Mouse (Mus musculus) forebrain, embryonic 13.5 days (tissue): ENCODE measurements around the gene Synpr. TPM values are rescaled to one million over a fixed set of nuclear protein-coding genes. Genes with fewer than 3 reads are reported as not detected.
A peak's percentile ranks its signal among the peaks of the same experiment; 100 is the strongest.
"Not testable (repeated sequence)": the region's sequence is repeated elsewhere in the genome, so short reads cannot be mapped to it uniquely, and the experiment has no call there.

Source experiments
- ATAC-seq: fragments of 200-750 bp; cut with Nextera tagmentation; 2 replicates; pipeline ENCODE4 v1.8.0; 2017
- H3K27ac ChIP-seq: fragments of 300-500 bp; sonication (generic); 2 replicates; pipeline ENCODE4 v1.5.1; 2015; ENCODE audit warnings: inconsistent platforms, mild to moderate bottlenecking, moderate library complexity
- H3K27me3 ChIP-seq: fragments of 300-500 bp; sonication (generic); 2 replicates; pipeline ENCODE4 v1.6.1; 2015; ENCODE audit warnings: mild to moderate bottlenecking, inconsistent platforms
- H3K36me3 ChIP-seq: fragments of 300-500 bp; sonication (generic); 2 replicates; pipeline ENCODE4 v1.6.1; 2015; ENCODE audit warnings: mild to moderate bottlenecking, inconsistent platforms; ENCODE audit not compliant: poor library complexity, severe bottlenecking
- H3K4me1 ChIP-seq: fragments of 300-500 bp; sonication (generic); 2 replicates; pipeline ENCODE4 v1.6.1; 2015; ENCODE audit warnings: inconsistent platforms
- H3K4me2 ChIP-seq: fragments of 300-500 bp; sonication (generic); 2 replicates; pipeline ENCODE4 v1.6.1; 2015; ENCODE audit warnings: inconsistent platforms, mild to moderate bottlenecking, moderate library complexity
- H3K4me3 ChIP-seq: fragments of 300-500 bp; sonication (generic); 2 replicates; pipeline ENCODE4 v1.5.1; 2015; ENCODE audit warnings: mild to moderate bottlenecking, inconsistent platforms
- H3K9ac ChIP-seq: fragments of 300-500 bp; sonication (generic); 2 replicates; pipeline ENCODE4 v1.6.1; 2015; ENCODE audit warnings: mild to moderate bottlenecking, inconsistent platforms
- H3K9me3 ChIP-seq: fragments of 300-500 bp; sonication (generic); replicated peaks from 2 replicates; pipeline ENCODE4 v1.6.1; 2016; ENCODE audit warnings: inconsistent platforms
- WGBS: fragments of 180-500 bp; shearing (Covaris S2); methylation state at CpG from one replicate; pipeline ENCODE4 v1.1.7; 2015; 5-methylcytosine and 5-hydroxymethylcytosine counted together
- polyA plus RNA-seq: library from polyadenylated mRNA; unstranded; fragments of >200 nt; fragmentation: Nextera tagmentation; extraction: Ambion mirVana; gene quantifications from 2 replicates; pipeline ENCODE4 v1.2.1, GENCODE M21; 2015

The Synpr gene
- 12.6 and 17.7 TPM in 2 replicates for polyA plus RNA-seq

DNA sequence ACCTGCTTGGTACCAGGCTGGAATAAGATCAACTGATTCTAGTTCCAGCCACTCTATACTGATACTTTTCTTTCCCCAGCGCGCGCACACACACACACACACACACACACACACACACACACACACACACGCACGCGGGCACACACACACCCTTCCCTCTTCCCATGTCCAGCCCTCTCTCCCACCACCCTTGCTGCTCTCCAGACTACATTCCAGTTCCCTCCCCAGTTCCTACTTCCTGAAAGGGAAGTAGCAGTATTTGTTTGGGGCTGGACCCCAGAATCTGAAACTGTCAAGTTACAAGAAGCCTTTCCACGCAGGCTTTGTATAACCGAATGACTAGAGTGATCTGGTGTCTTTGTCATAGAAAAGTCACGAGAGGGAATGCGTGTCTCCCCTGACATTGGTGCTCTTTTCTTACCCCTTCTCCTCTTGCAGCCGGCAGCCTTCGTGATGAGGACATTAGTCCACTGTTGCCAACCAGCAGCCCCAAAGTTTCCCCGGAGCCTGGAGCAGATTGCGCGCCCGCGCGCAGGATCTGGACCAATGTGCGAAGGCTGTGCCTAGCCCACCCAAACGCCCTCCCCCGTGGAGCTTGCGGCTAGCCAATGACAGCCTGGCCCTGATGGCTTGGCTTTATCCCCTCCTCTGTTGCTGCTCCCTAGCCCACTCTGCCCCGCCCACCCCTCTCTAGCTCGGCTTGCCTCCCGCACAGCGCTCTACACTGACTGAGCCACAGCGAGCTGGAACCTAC lies at the start of gene Synpr:
Gene Synpr (plus strand): TSS at position 690 of the 754 bp plus-strand sequence.
- no peaks in the 10 kb centered on the region for H3K9me3 ChIP-seq
- no peaks in the 10 kb centered on the region for H3K36me3 ChIP-seq
- H3K9ac ChIP-seq, result peak within 1 kb of the TSS; percentile 55
- H3K27me3 ChIP-seq, result 0 out of 2 replicates have a peak, but pooled peaks cover 6% of the 10 kb centered on the region
- H3K4me2 ChIP-seq, result peak within 1 kb of the TSS; percentile 82
- H3K4me1 ChIP-seq, result peaks cover 11% of the 10 kb centered on the region; the same call in 1 of the 2 replicates
- no peak within 1 kb of the TSS for H3K27ac ChIP-seq
- ATAC-seq, result peak; percentile 100
- 7% methylated on average over 27 of the region's 27 CpGs for WGBS
- H3K4me3 ChIP-seq, result peak within 1 kb of the TSS; percentile 42

- Histone ChIP-seq H3K9ac (no peak overlapping the region), H3K9me3 (no peaks in the 10 kb centered on the region), H3K36me3 (no peaks in the 10 kb centered on the region), H3K27ac (no peak overlapping the region), H3K4me3 (no peak overlapping the region), H3K4me1 (no peaks in the 10 kb centered on the region), H3K27me3 (no peaks in the 10 kb centered on the region), H3K4me2 (no peak overlapping the region)
- ATAC-seq, result peak; percentile 41
- WGBS, result 9% methylated on average over 1 of the region's 1 CpGs
Measured at GRCm38 (mm10) chr14:13236929-13237328, 47.7 kb upstream of the Synpr start.

GRCm38 (mm10) chr14:13247431-13247830 lies 37.1 kb upstream of the Synpr start:
- no peak for ATAC-seq
- WGBS, result 20% methylated on average over 4 of the region's 4 CpGs
- no peaks in the 10 kb centered on the region for H3K36me3 ChIP-seq

GRCm38 (mm10) chr14:13249361-13249760 lies 35.2 kb upstream of the Synpr start:
- no peak overlapping the region for H3K27ac ChIP-seq
- H3K27me3 ChIP-seq, result no peaks in the 10 kb centered on the region
- H3K9ac ChIP-seq, result no peak overlapping the region
- H3K4me2 ChIP-seq, result no peak overlapping the region
- H3K9me3 ChIP-seq, result no peaks in the 10 kb centered on the region
- no peaks in the 10 kb centered on the region for H3K36me3 ChIP-seq
- no peaks in the 10 kb centered on the region for H3K4me1 ChIP-seq
- H3K4me3 ChIP-seq, result no peak overlapping the region
- ATAC-seq, result no peak

More at GRCm38 (mm10) chr14:13247431-13247830, 37.1 kb upstream of the Synpr start:
- Histone ChIP-seq H3K9me3 (no peaks in the 10 kb centered on the region), H3K4me1 (no peaks in the 10 kb centered on the region), H3K27me3 (no peaks in the 10 kb centered on the region), H3K4me3 (no peak overlapping the region), H3K27ac (no peak overlapping the region), H3K4me2 (no peak overlapping the region), H3K9ac (no peak overlapping the region)

- H3K27ac ChIP-seq, result no peak overlapping the region
- no peak for ATAC-seq
Measured at GRCm38 (mm10) chr14:13252594-13252993, 32.0 kb upstream of the Synpr start.

GRCm38 (mm10) chr14:13254741-13255140 lies 29.8 kb upstream of the Synpr start:
- not testable (repeated sequence) for H3K36me3 ChIP-seq, ATAC-seq, H3K27ac ChIP-seq, H3K9me3 ChIP-seq, H3K27me3 ChIP-seq, H3K9ac ChIP-seq, H3K4me3 ChIP-seq, H3K4me1 ChIP-seq, H3K4me2 ChIP-seq
- WGBS, result 90% methylated on average over 2 of the region's 2 CpGs

More at GRCm38 (mm10) chr14:13252594-13252993, 32.0 kb upstream of the Synpr start:
- no peak overlapping the region for H3K4me2 ChIP-seq
- no peaks in the 10 kb centered on the region for H3K27me3 ChIP-seq
- 88% methylated on average over 1 of the region's 1 CpGs for WGBS
- no peaks in the 10 kb centered on the region for H3K9me3 ChIP-seq
- 0 out of 2 replicates have a peak, but pooled peaks cover 4% of the 10 kb centered on the region for H3K4me1 ChIP-seq
- H3K36me3 ChIP-seq, result no peaks in the 10 kb centered on the region
- H3K4me3 ChIP-seq, result no peak overlapping the region
- H3K9ac ChIP-seq, result no peak overlapping the region

- no peaks in the 10 kb centered on the region for H3K27me3 ChIP-seq
- peak; percentile 89 for ATAC-seq
- no peaks in the 10 kb centered on the region for H3K36me3 ChIP-seq
- no peak overlapping the region for H3K9ac ChIP-seq
- 14% methylated on average over 1 of the region's 1 CpGs for WGBS
- H3K4me3 ChIP-seq, result no peak overlapping the region
- H3K4me2 ChIP-seq, result no peak overlapping the region
- H3K4me1 ChIP-seq, result peaks cover 7% of the 10 kb centered on the region; the same call in 1 of the 2 replicates
- H3K9me3 ChIP-seq, result no peaks in the 10 kb centered on the region
- no peak overlapping the region for H3K27ac ChIP-seq
Measured at GRCm38 (mm10) chr14:13262406-13262805, 22.2 kb upstream of the Synpr start.

- H3K36me3 ChIP-seq, result no peaks in the 10 kb centered on the region
- no peaks in the 10 kb centered on the region for H3K9me3 ChIP-seq
- H3K27me3 ChIP-seq, result no peaks in the 10 kb centered on the region
- WGBS, result 81% methylated on average over 2 of the region's 2 CpGs
- no peak overlapping the region for H3K27ac ChIP-seq
- ATAC-seq, result no peak
- H3K4me3 ChIP-seq, result no peak overlapping the region
- H3K4me2 ChIP-seq, result no peak overlapping the region
- H3K4me1 ChIP-seq, result peaks cover 4% of the 10 kb centered on the region; the same call in 1 of the 2 replicates
- H3K9ac ChIP-seq, result no peak overlapping the region
Measured at GRCm38 (mm10) chr14:13266331-13266730, 18.2 kb upstream of the Synpr start.

DNA sequence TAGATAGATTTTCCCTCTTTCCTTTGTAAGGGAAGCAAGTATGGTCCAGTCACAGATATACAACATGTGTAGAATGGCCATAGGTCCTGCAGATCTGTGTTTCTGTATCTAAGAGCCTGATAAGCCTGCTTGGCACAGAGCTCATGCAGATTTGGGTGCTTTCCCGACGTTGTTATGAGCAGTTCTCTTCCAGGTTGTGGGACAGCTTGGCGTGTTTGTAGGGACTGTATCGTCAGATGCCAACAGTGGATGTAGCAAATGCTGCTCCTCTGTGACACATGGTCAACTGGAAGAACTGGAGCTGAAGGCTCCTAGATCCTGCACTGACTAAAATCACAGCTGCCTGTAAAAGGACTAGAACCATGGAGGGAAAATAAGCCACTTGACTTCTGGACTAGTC lies 17.4 kb upstream of the Synpr start:
- no peak for ATAC-seq
- Histone ChIP-seq H3K9me3 (no peaks in the 10 kb centered on the region), H3K4me3 (no peak overlapping the region), H3K36me3 (no peaks in the 10 kb centered on the region), H3K9ac (no peak overlapping the region), H3K4me1 (peaks cover 4% of the 10 kb centered on the region; the same call in 1 of the 2 replicates), H3K27me3 (no peaks in the 10 kb centered on the region), H3K27ac (no peak overlapping the region), H3K4me2 (no peak overlapping the region)
- 87% methylated on average over 4 of the region's 4 CpGs for WGBS

DNA sequence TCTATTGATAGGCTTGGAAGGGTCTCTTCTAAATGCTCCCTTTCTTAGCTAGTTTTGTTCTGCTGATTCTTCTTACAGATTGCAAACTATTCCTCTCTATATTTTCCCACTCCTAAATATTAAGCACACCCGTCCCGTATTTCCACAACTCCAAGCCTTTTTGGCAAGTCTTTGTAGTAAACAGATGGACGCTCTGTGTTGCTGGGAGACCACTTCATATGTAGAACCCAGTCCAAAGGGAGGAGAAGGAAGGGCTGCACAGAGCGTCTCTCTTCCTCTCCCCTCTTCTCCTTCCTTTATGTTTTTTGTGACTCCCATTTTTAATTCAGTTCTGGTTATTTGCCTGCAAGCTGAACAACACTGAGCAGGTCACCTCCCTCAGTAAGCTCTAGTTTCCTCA lies 1.4 kb upstream of the Synpr start:
- H3K27me3 ChIP-seq, result 0 out of 2 replicates have a peak, but pooled peaks cover 6% of the 10 kb centered on the region
- ATAC-seq, result no peak
- H3K36me3 ChIP-seq, result no peaks in the 10 kb centered on the region
- H3K9ac ChIP-seq, result no peak overlapping the region
- H3K4me1 ChIP-seq, result peaks cover 11% of the 10 kb centered on the region; the same call in 1 of the 2 replicates
- H3K4me3 ChIP-seq, result no peak overlapping the region
- no peak overlapping the region for H3K4me2 ChIP-seq
- WGBS, result 62% methylated on average over 4 of the region's 4 CpGs
- H3K27ac ChIP-seq, result no peak overlapping the region
- no peaks in the 10 kb centered on the region for H3K9me3 ChIP-seq

- H3K27me3 ChIP-seq, result 0 out of 2 replicates have a peak, but pooled peaks cover 6% of the 10 kb centered on the region
- no peak for ATAC-seq
Measured at GRCm38 (mm10) chr14:13284845-13285198, 242 bp downstream of the Synpr start.

DNA sequence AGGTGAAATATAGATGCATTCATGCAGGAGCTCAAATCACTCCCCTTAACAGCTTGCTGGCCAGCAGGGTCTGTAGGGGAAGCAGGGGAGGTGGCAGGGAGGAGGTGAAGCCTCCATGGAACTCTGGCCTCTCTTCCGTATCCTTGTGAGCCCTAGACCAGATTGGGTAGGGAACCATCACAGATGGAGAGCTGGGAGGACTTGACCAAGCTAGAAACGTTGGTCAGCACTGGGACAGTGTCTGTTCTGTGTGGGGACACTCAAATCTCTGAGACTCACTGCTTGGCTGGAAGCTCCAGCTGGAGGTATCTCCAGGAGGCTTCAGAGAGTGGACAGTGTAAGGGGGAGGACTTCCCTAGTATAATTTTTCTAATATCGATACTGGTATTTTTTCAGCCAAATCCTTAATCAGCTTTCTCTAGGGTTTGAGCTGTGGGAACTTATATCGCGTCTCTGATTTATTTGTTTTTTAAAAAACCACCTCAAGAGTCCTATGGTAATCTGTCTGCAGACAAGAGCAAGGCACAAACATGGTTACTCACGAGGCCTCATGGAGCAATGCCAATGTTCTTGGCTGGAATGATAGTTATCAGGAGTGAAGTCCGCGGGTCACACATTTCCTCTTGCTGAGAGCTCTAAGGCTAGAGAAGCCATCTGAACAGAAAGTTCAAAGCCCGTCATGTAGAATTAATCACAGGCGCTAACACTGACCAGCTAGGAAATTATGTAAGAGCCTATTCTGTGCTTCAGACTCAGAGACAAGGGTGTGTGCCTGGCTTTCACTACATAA lies 956 bp downstream of the Synpr start:
- Histone ChIP-seq H3K27me3 (0 out of 2 replicates have a peak, but pooled peaks cover 6% of the 10 kb centered on the region), H3K27ac (no peak overlapping the region), H3K9me3 (no peaks in the 10 kb centered on the region), H3K36me3 (no peaks in the 10 kb centered on the region), H3K4me1 (peaks cover 11% of the 10 kb centered on the region; the same call in 1 of the 2 replicates), H3K4me3 (0 out of 2 replicates have a peak overlapping the region, but pooled peaks have one; percentile 42), H3K4me2 (peak overlapping the region; percentile 82), H3K9ac (0 out of 2 replicates have a peak overlapping the region, but pooled peaks have one; percentile 55)
- WGBS, result 82% methylated on average over 10 of the region's 10 CpGs
- ATAC-seq, result no peak

More at GRCm38 (mm10) chr14:13284845-13285198, 242 bp downstream of the Synpr start:
- H3K27ac ChIP-seq, result no peak overlapping the region
- no peaks in the 10 kb centered on the region for H3K36me3 ChIP-seq
- H3K9me3 ChIP-seq, result no peaks in the 10 kb centered on the region
- WGBS, result 15% methylated on average over 13 of the region's 13 CpGs
- H3K4me2 ChIP-seq, result peak overlapping the region; percentile 82
- peak overlapping the region; percentile 42 for H3K4me3 ChIP-seq
- H3K4me1 ChIP-seq, result peaks cover 11% of the 10 kb centered on the region; the same call in 1 of the 2 replicates
- peak overlapping the region; percentile 55; the same call in 1 of the 2 replicates for H3K9ac ChIP-seq
